Mouse (Mus musculus): ENCODE results near the gene Cdkn2aip. TPM values are rescaled to one million over a fixed set of nuclear protein-coding genes. Genes with fewer than 3 reads are reported as not detected.

Gene Cdkn2aip
- polyA plus RNA-seq, 1 experiment from 2014 or later = 46.3 TPM

DNA sequence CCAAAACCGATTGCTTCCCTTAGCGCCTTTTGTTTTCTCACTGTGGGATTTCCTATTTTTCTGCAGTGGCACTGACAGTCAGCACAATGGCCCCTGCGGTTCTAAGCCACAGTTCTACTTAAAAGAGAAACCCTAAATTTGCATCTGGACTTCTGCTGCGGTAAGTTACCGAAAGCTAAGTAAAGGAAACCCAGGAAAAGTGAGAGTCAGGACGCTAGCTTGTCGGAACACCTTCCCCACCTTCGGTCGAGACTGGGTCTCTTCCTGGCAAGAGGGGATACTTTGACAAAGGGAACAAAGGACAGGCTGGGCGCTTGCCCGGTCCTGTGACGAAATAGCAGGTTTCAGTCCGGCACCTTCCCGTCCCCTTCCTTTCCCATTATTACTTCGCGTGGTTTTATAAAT is 23.1 kb downstream of the Cdkn2aip start:
- DNase-seq (ENCODE audit: low spot score) = peak; percentile 57
- WGBS = 1% methylated on average over 16 of the region's 16 CpGs
- H3K4me2 ChIP-seq (replicated peaks; ENCODE audit: low read depth, low read length) = peak overlapping the region; percentile 49
- H3K4me1 ChIP-seq (replicated peaks; ENCODE audit: control insufficient read depth, insufficient read depth, low read length) = no peaks in the 10 kb centered on the region
- no peak overlapping the region for H3K27ac ChIP-seq (ENCODE audit: low read depth, low read length)
- H3K36me3 ChIP-seq (ENCODE audit: control insufficient read depth, insufficient read depth, low read length) = no peaks in the 10 kb centered on the region
- ATAC-seq (ENCODE audit: low FRiP score) = peak; percentile 41; the same call in 1 of the 2 replicates
- H3K9ac ChIP-seq (ENCODE audit: low read depth, low read length) = peak overlapping the region; percentile 49
- no peaks in the 10 kb centered on the region for H3K9me3 ChIP-seq (ENCODE audit: control insufficient read depth, low read length)
- 0 out of 2 replicates have a peak, but pooled peaks cover 3% of the 10 kb centered on the region for H3K27me3 ChIP-seq (ENCODE audit: control insufficient read depth, insufficient read depth, low read length)
- peak overlapping the region; percentile 23; the same call in 1 of the 2 replicates for H3K4me3 ChIP-seq (ENCODE audit: low read depth, low read length)

DNA sequence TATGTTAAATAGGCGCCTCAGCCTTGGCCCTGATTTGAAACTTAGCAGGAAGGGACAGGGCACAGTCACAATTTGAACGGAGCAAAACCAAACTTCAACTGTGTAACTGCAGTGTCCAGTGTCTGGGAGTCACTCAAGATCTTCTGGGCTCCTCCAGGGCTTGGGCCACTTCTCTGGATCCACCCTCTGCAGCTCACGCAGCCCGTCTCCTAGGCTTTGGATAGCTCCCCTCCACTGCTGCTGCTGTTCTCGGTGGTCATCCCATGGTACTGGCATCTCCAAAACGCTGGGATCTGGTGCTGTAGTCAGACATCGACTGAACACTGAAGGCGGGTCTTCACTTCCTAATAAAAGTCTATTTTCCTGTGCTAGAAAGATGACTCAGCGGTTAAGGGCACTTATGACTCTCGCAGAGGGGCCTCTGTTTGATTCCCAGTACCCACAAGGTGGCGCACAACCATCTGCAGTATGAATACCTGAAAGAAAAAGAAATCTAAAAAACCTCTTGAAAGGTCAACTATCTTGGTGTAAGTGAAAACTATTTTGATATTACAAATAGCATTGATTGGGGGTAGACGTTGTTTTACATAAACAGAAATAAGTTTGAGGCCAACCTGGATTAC is 23.9 kb downstream of the Cdkn2aip start:
- ATAC-seq (ENCODE audit: low FRiP score) = no peak

DNA sequence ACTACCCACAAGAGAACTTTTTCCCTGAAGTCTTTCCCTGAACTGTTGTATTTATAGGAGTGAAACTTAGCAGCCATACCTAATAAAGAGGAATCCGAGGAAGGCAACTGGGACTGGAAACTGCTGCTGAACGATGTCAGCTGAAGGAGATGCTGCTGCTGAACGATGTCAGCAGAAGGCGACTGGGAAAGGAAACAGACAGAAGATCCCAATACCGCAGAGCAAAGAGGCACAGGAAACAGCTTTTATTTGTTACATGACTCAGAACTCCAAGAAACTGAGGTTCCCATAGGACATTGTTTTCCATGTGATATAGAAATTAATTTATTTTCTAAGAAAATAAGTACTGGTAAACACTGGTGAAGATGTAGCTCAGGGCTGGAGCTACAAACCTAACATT is 29.3 kb downstream of the Cdkn2aip start:
- ATAC-seq (ENCODE audit: low FRiP score) (no peak), DNase-seq (ENCODE audit: low spot score) (no peak)
- no peak overlapping the region for H3K4me3 ChIP-seq (ENCODE audit: low read depth, low read length)
- no peak overlapping the region for H3K9ac ChIP-seq (ENCODE audit: low read depth, low read length)
- no peaks in the 10 kb centered on the region for H3K27me3 ChIP-seq (ENCODE audit: control insufficient read depth, insufficient read depth, low read length)
- H3K36me3 ChIP-seq (ENCODE audit: control insufficient read depth, insufficient read depth, low read length) = no peaks in the 10 kb centered on the region
- H3K9me3 ChIP-seq (ENCODE audit: control insufficient read depth, low read length) = no peaks in the 10 kb centered on the region
- H3K4me2 ChIP-seq (replicated peaks; ENCODE audit: low read depth, low read length) = no peak overlapping the region
- no peaks in the 10 kb centered on the region for H3K4me1 ChIP-seq (replicated peaks; ENCODE audit: control insufficient read depth, insufficient read depth, low read length)
- no peak overlapping the region for H3K27ac ChIP-seq (ENCODE audit: low read depth, low read length)
- 85% methylated on average over 5 of the region's 5 CpGs for WGBS

More for the DNA sequence above, 23.9 kb downstream of the Cdkn2aip start:
- Histone ChIP-seq H3K9ac (ENCODE audit: low read depth, low read length) (no peak overlapping the region), H3K4me1 (replicated peaks; ENCODE audit: control insufficient read depth, insufficient read depth, low read length) (no peaks in the 10 kb centered on the region), H3K9me3 (ENCODE audit: control insufficient read depth, low read length) (no peaks in the 10 kb centered on the region), H3K27me3 (ENCODE audit: control insufficient read depth, insufficient read depth, low read length) (0 out of 2 replicates have a peak, but pooled peaks cover 3% of the 10 kb centered on the region), H3K36me3 (ENCODE audit: control insufficient read depth, insufficient read depth, low read length) (no peaks in the 10 kb centered on the region), H3K4me2 (replicated peaks; ENCODE audit: low read depth, low read length) (no peak overlapping the region), H3K4me3 (ENCODE audit: low read depth, low read length) (no peak overlapping the region), H3K27ac (ENCODE audit: low read depth, low read length) (no peak overlapping the region)
- WGBS = 48% methylated on average over 12 of the region's 12 CpGs
- DNase-seq (ENCODE audit: low spot score) = peak; percentile 64

DNA sequence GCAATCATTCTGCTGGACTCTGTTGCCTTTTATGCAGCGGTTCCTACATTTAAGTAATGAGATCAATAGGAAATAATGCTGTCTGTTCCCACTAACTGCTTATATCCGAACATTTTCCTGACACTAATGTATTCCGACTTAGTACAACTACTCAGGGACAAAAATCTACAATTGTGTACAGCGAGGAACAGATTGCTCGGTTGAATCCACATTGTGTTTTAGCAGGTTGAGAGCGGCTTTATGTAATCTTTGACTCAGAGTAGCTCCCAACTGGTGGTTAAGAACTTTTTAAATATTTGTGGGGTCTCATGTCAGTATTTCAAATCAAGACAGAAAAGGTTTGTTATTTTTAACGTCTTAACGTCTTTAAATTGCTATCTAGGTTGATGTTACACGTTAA is 29.7 kb downstream of the Cdkn2aip start:
- no peak overlapping the region for H3K9ac ChIP-seq (ENCODE audit: low read depth, low read length)
- H3K27ac ChIP-seq (ENCODE audit: low read depth, low read length) = no peak overlapping the region
- no peak overlapping the region for H3K4me3 ChIP-seq (ENCODE audit: low read depth, low read length)
- no peaks in the 10 kb centered on the region for H3K36me3 ChIP-seq (ENCODE audit: control insufficient read depth, insufficient read depth, low read length)
- H3K4me2 ChIP-seq (replicated peaks; ENCODE audit: low read depth, low read length) = no peak overlapping the region
- no peaks in the 10 kb centered on the region for H3K9me3 ChIP-seq (ENCODE audit: control insufficient read depth, low read length)
- H3K4me1 ChIP-seq (replicated peaks; ENCODE audit: control insufficient read depth, insufficient read depth, low read length) = no peaks in the 10 kb centered on the region
- DNase-seq (ENCODE audit: low spot score) (no peak), ATAC-seq (ENCODE audit: low FRiP score) (no peak)
- WGBS = 94% methylated on average over 9 of the region's 9 CpGs
- no peaks in the 10 kb centered on the region for H3K27me3 ChIP-seq (ENCODE audit: control insufficient read depth, insufficient read depth, low read length)

DNA sequence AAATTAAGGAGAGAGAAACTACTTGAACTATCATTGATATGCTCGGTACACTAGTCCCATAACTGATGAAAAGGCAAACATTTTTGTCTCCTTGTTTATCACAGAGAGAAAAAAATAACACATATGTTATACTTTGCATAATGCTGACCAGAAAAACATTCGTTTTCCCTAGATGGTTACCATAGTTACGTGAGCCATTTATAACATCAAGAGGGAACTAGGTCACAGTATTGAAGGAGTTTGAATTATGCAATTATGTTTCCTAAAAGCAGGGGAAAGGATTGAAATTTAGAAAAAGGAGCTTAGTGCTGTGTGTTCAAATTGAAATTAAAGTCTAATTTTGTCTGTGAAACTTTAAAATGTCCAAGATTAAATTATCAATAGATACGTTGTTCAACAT is 33.4 kb downstream of the Cdkn2aip start:
- H3K4me1 ChIP-seq (replicated peaks; ENCODE audit: control insufficient read depth, insufficient read depth, low read length) = no peaks in the 10 kb centered on the region
- no peak overlapping the region for H3K4me3 ChIP-seq (ENCODE audit: low read depth, low read length)
- WGBS = 88% methylated on average over 4 of the region's 4 CpGs
- no peak for ATAC-seq (ENCODE audit: low FRiP score)
- no peaks in the 10 kb centered on the region for H3K9me3 ChIP-seq (ENCODE audit: control insufficient read depth, low read length)
- H3K27ac ChIP-seq (ENCODE audit: low read depth, low read length) = no peak overlapping the region
- no peaks in the 10 kb centered on the region for H3K27me3 ChIP-seq (ENCODE audit: control insufficient read depth, insufficient read depth, low read length)
- DNase-seq (ENCODE audit: low spot score) = no peak
- H3K36me3 ChIP-seq (ENCODE audit: control insufficient read depth, insufficient read depth, low read length) = no peaks in the 10 kb centered on the region
- H3K9ac ChIP-seq (ENCODE audit: low read depth, low read length) = no peak overlapping the region
- no peak overlapping the region for H3K4me2 ChIP-seq (replicated peaks; ENCODE audit: low read depth, low read length)

DNA sequence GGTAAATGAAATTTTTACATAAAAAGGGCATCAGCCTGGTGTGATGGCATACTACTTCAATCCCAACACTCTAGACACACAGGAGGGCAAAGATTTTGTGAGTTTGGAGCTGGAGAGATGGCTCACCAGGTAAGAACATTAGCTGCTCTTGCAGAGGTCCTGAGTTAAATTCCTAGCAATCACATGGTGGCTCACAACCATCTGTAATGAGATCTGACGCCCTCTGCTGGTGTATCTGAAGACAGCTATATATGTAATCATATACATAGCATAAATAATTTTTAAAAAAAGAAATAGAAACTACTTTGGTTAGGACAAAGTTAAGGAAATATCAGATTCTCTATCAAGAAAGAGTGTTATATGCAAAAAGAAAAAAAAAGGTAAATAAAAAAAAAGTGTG is 34.1 kb downstream of the Cdkn2aip start:
- no peak for DNase-seq (ENCODE audit: low spot score)
- H3K4me1 ChIP-seq (replicated peaks; ENCODE audit: control insufficient read depth, insufficient read depth, low read length) = no peaks in the 10 kb centered on the region
- no peaks in the 10 kb centered on the region for H3K36me3 ChIP-seq (ENCODE audit: control insufficient read depth, insufficient read depth, low read length)
- no peaks in the 10 kb centered on the region for H3K9me3 ChIP-seq (ENCODE audit: control insufficient read depth, low read length)
- no peak overlapping the region for H3K4me3 ChIP-seq (ENCODE audit: low read depth, low read length)
- 80% methylated on average over 1 of the region's 1 CpGs for WGBS
- H3K9ac ChIP-seq (ENCODE audit: low read depth, low read length) = no peak overlapping the region
- ATAC-seq (ENCODE audit: low FRiP score) = no peak
- no peak overlapping the region for H3K27ac ChIP-seq (ENCODE audit: low read depth, low read length)
- H3K27me3 ChIP-seq (ENCODE audit: control insufficient read depth, insufficient read depth, low read length) = no peaks in the 10 kb centered on the region
- H3K4me2 ChIP-seq (replicated peaks; ENCODE audit: low read depth, low read length) = no peak overlapping the region

DNA sequence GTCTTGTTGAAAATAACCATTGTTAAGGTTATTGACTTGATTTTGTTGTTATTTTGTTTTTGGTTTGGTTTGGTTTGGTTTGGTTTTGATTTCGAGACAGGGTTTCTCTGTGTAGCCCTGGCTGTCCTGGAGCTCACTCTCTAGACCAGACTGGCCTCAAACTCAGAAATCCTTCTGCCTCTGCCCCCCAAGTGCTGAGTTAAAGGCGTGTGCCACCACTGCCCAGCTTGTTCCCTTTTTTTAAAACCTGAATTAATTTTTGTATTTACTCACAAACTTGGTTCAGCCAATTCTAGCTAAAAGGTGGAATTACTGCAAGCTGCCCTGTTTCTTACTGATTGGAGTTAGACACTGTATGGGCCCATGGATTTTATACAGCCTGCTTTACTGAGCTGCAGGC is 37.1 kb downstream of the Cdkn2aip start:
- H3K36me3 ChIP-seq (ENCODE audit: control insufficient read depth, insufficient read depth, low read length) = no peaks in the 10 kb centered on the region
- H3K9me3 ChIP-seq (ENCODE audit: control insufficient read depth, low read length) = no peaks in the 10 kb centered on the region
- peak overlapping the region; percentile 47; the same call in 1 of the 2 replicates for H3K4me2 ChIP-seq (replicated peaks; ENCODE audit: low read depth, low read length)
- no peaks in the 10 kb centered on the region for H3K27me3 ChIP-seq (ENCODE audit: control insufficient read depth, insufficient read depth, low read length)
- H3K27ac ChIP-seq (ENCODE audit: low read depth, low read length) = no peak overlapping the region
- ATAC-seq (ENCODE audit: low FRiP score) (no peak), DNase-seq (ENCODE audit: low spot score) (no peak)
- no peaks in the 10 kb centered on the region for H3K4me1 ChIP-seq (replicated peaks; ENCODE audit: control insufficient read depth, insufficient read depth, low read length)
- H3K9ac ChIP-seq (ENCODE audit: low read depth, low read length) = no peak overlapping the region
- H3K4me3 ChIP-seq (ENCODE audit: low read depth, low read length) = peak overlapping the region; percentile 92
- WGBS = 50% methylated on average over 2 of the region's 2 CpGs

DNA sequence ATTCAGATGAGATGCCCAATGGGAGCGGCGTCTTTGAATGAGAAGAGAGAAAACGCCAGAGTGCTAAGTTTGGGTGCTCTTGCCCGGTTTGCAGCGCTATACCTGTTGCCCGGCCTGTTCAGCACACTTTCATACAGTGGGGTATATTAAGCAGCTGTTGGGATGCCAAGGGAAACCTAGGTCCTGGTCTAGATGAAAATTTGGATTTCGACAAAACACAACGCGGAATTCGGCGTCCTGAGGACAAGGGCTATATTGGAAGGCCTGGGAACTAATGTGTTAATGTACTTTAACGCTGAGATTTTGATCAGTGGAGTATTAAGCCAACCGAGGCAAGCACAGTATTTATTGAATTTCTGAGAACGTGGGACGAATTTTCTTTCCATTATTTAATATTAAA is 37.5 kb downstream of the Cdkn2aip start:
- ATAC-seq (ENCODE audit: low FRiP score) = no peak
- 2% methylated on average over 15 of the region's 15 CpGs for WGBS

DNA sequence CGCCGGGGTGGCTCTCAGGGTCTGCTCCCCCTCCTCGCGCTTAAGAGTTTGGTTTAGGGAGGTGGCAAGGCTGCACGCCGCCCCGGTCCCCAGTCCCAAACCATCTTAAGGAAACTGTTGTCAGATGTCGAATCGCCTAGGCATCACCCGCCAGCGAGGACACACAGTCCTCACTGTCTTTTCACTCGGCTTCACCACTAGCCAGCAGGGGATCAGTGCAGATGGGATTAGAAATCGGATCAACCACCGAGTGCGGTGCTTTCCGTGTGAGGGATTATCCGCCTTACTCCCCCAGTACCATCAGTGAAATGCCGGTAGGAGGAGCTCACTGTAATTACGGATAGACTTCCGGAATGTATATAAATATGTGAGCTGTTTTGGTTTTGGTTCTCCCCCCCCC is 37.9 kb downstream of the Cdkn2aip start:
- DNase-seq (ENCODE audit: low spot score) (peak; percentile 75), ATAC-seq (ENCODE audit: low FRiP score) (no peak; the same call in 1 of the 2 replicates)
- Histone ChIP-seq H3K9ac (ENCODE audit: low read depth, low read length) (peak overlapping the region; percentile 90), H3K9me3 (ENCODE audit: control insufficient read depth, low read length) (no peaks in the 10 kb centered on the region), H3K27me3 (ENCODE audit: control insufficient read depth, insufficient read depth, low read length) (no peaks in the 10 kb centered on the region), H3K4me2 (replicated peaks; ENCODE audit: low read depth, low read length) (peak overlapping the region; percentile 47), H3K4me3 (ENCODE audit: low read depth, low read length) (peak overlapping the region; percentile 92), H3K27ac (ENCODE audit: low read depth, low read length) (peak overlapping the region; percentile 95), H3K36me3 (ENCODE audit: control insufficient read depth, insufficient read depth, low read length) (no peaks in the 10 kb centered on the region), H3K4me1 (replicated peaks; ENCODE audit: control insufficient read depth, insufficient read depth, low read length) (no peaks in the 10 kb centered on the region)
- WGBS = under 1% methylated on average over 20 of the region's 20 CpGs

More for the DNA sequence above, 37.5 kb downstream of the Cdkn2aip start:
- H3K4me3 ChIP-seq (ENCODE audit: low read depth, low read length) = peak overlapping the region; percentile 92
- no peaks in the 10 kb centered on the region for H3K27me3 ChIP-seq (ENCODE audit: control insufficient read depth, insufficient read depth, low read length)
- no peaks in the 10 kb centered on the region for H3K36me3 ChIP-seq (ENCODE audit: control insufficient read depth, insufficient read depth, low read length)
- peak; percentile 42 for DNase-seq (ENCODE audit: low spot score)
- peak overlapping the region; percentile 47 for H3K4me2 ChIP-seq (replicated peaks; ENCODE audit: low read depth, low read length)
- H3K27ac ChIP-seq (ENCODE audit: low read depth, low read length) = no peak overlapping the region; the same call in 1 of the 2 replicates
- no peaks in the 10 kb centered on the region for H3K4me1 ChIP-seq (replicated peaks; ENCODE audit: control insufficient read depth, insufficient read depth, low read length)
- peak overlapping the region; percentile 90 for H3K9ac ChIP-seq (ENCODE audit: low read depth, low read length)
- H3K9me3 ChIP-seq (ENCODE audit: control insufficient read depth, low read length) = no peaks in the 10 kb centered on the region
